Mouse (Mus musculus) urinary bladder, adult 18-20 months (tissue): Measurements from ENCODE around the gene Fgfr2.
"Not testable (repeated sequence)": the region's sequence is repeated elsewhere in the genome, so short reads cannot be mapped to it uniquely, and the experiment has no call there.

Experiments used
- DNase-seq, 2 experiments: peaks; one replicate each; pipeline ENCODE4 v3.0.0; 2022; ENCODE audit warnings: low spot score in 2 of 2, mixed read lengths in 2 of 2

The Fgfr2 gene

GRCm38 (mm10) chr7:132665664-132666382, 457.3 kb downstream of the Fgfr2 start:
- no peak for DNase-seq

GRCm38 (mm10) chr7:132664815-132665214, 458.3 kb downstream of the Fgfr2 start:
- DNase-seq = no peak

- DNase-seq = not testable (repeated sequence)
Measured at GRCm38 (mm10) chr7:132662831-132663230, 460.3 kb downstream of the Fgfr2 start.

GRCm38 (mm10) chr7:132659633-132660032, 463.5 kb downstream of the Fgfr2 start:
- no peak for DNase-seq

- no peak for DNase-seq
Measured at GRCm38 (mm10) chr7:132658688-132659087, 464.5 kb downstream of the Fgfr2 start.

GRCm38 (mm10) chr7:132658058-132658450, 465.1 kb downstream of the Fgfr2 start:
- no peak for DNase-seq

- no peak for DNase-seq
Measured at GRCm38 (mm10) chr7:132657371-132658057, 465.6 kb downstream of the Fgfr2 start.

GRCm38 (mm10) chr7:132656548-132656947, 466.6 kb downstream of the Fgfr2 start:
- DNase-seq = peak; percentile 74 to 78

GRCm38 (mm10) chr7:132656075-132656474, 467.1 kb downstream of the Fgfr2 start:
- peak; percentile 65 to 82 for DNase-seq

- no peak for DNase-seq
Measured at GRCm38 (mm10) chr7:132654412-132654811, 468.7 kb downstream of the Fgfr2 start.

- no peak for DNase-seq
Measured at GRCm38 (mm10) chr7:132646514-132646913, 476.6 kb downstream of the Fgfr2 start.

- no peak for DNase-seq
Measured at GRCm38 (mm10) chr7:132644605-132645279, 478.4 kb downstream of the Fgfr2 start.

GRCm38 (mm10) chr7:132641606-132642005, 481.5 kb downstream of the Fgfr2 start:
- DNase-seq = no peak

GRCm38 (mm10) chr7:132640946-132641345, 482.2 kb downstream of the Fgfr2 start:
- no peak for DNase-seq

- DNase-seq = no peak
Measured at GRCm38 (mm10) chr7:132638446-132639087, 484.6 kb downstream of the Fgfr2 start.

- no peak for DNase-seq
Measured at GRCm38 (mm10) chr7:132637292-132637691, 485.9 kb downstream of the Fgfr2 start.

- DNase-seq = no peak
Measured at GRCm38 (mm10) chr7:132631313-132631712, 491.8 kb downstream of the Fgfr2 start.

- no peak for DNase-seq
Measured at GRCm38 (mm10) chr7:132627448-132627847, 495.7 kb downstream of the Fgfr2 start.

GRCm38 (mm10) chr7:132626174-132626573, 497.0 kb downstream of the Fgfr2 start:
- no peak for DNase-seq

GRCm38 (mm10) chr7:132624161-132624560, 499.0 kb downstream of the Fgfr2 start:
- no peak for DNase-seq

- DNase-seq = no peak
Measured at GRCm38 (mm10) chr7:132619975-132620918, 502.9 kb downstream of the Fgfr2 start.
